Mouse (Mus musculus) CH12.LX (cell line): ENCODE results near the gene Dcdc2a.

Experiments used
- CTCF ChIP-seq, 2 experiments: IDR thresholded peaks in 1 of 2; conservative IDR thresholded peaks in 1 of 2; 2 replicates each; pipeline ENCODE4 v1.5.1; 2011 to 2012; ENCODE audit warnings: low read depth in 2 of 2, low read length in 2 of 2, improper control_type of control experiment in 1 of 2, inconsistent platforms in 1 of 2, mild to moderate bottlenecking in 1 of 2, moderate library complexity in 1 of 2
- EP300 ChIP-seq: IDR thresholded peaks from 2 replicates; pipeline ENCODE4 v1.6.1; 2011; ENCODE audit warnings: low read length, improper control_type of control experiment
- JUND ChIP-seq: conservative IDR thresholded peaks from 2 replicates; pipeline ENCODE4 v1.6.1; 2011; ENCODE audit warnings: low read depth, low read length, improper control_type of control experiment
- RCOR1 ChIP-seq: conservative IDR thresholded peaks from 2 replicates; pipeline ENCODE4 v1.6.1; 2012; ENCODE audit warnings: low read depth, mild to moderate bottlenecking, inconsistent platforms, low read length, improper control_type of control experiment
- SIN3A ChIP-seq: IDR thresholded peaks from 2 replicates; pipeline ENCODE4 v1.6.1; 2012; ENCODE audit warnings: low read length, improper control_type of control experiment, inconsistent platforms

DNA sequence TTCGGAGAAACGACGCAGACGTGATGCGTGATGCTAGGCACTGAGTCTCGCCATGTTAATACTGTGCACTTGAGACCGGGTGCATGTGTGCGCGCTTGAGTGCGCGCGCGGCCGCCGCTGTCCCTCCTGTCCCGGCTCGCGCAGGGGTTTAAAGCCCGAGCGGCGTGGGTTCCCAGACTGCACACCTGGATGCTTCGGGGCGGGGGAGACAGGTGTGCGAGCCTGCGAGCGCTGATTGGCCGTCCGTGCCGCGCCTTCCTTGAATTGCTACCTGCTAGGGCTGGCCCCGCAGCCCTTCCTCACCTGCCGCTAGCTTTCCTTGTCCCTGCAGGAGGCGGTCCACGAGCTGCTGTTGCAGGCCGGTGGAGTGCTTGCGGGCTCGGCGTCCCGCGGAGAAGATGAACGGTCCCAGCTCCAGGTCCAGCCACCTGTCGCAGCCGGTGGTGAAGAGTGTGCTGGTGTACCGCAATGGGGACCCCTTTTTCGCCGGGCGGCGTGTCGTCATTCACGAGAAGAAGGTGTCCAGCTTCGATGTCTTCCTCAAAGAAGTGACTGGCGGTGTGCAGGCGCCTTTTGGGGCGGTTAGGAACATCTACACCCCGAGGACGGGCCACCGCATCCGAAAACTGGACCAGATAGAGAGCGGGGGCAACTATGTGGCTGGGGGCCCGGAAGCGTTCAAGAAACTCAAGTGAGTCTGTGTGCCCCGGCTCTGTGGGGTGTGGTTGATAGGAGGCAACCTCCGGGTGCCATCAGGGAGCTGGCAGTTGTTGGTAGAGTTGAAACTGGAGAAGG is at the start of gene Dcdc2a:
- TF ChIP-seq RCOR1 (no peak), CTCF (conservative IDR thresholded peaks at IDR 0.05 in 1 of 2, IDR thresholded peaks at IDR 0.05 in 1 of 2; ENCODE audit: low read depth in 2 of 2, low read length in 2 of 2) (no peak), EP300 (no peak), SIN3A (no peak), JUND (no peak)
